Mouse (Mus musculus) cerebral cortex, adult 2 months (tissue): Measurements from ENCODE around the gene Nfkbia.

Experiments
- WGBS: fragments of 180-500 bp; shearing (Covaris S2); methylation state at CpG from one replicate; pipeline ENCODE4 v1.1.7; 2018; 5-methylcytosine and 5-hydroxymethylcytosine counted together

Gene Nfkbia

DNA sequence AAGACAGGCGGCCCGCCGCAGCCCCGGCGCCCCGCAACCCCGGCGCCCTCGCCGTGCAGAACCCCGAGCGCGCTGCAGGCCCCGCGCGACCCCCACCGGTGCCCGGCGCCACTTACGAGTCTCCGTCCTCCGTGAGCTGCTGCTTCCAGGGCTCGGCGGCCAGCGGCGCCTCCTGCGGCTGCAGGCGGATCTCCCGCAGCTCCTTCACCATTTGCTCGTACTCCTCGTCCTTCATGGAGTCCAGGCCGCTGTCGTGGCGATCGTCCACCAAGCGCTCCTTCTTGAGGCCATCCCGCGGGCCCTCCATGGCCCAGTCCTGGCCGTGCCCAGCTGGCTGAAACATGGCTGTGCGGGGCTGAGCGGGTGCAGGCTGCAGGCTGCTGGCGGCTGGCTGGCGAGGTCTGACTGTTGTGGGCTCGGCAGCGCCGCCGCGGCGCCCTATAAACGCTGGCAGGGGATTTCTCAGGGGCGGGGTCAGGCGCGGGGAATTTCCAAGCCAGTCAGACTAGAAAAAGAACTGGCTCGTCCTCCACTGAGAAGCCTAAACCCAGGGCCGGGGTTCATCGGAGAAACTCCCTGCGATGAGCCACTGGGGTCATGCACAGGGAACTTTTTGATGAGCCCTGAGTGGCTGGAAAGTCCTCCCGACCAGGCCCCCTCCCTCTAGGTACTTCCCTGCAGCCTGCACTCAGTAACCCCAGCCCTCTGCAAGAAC is at the start of gene Nfkbia:
Nfkbia (minus strand) TSS at position 464 of the 715 bp plus-strand sequence.
- 1% methylated on average over 50 of the region's 58 CpGs for WGBS

GRCm38 (mm10) chr12:55539157-55539556 is 46.7 kb upstream of the Nfkbia start:
- WGBS, result 67% methylated on average over 8 of the region's 8 CpGs

- WGBS, result 90% methylated on average over 1 of the region's 1 CpGs
These were observed 46.0 kb upstream of the Nfkbia start for GRCm38 (mm10) chr12:55538328-55538971.

DNA sequence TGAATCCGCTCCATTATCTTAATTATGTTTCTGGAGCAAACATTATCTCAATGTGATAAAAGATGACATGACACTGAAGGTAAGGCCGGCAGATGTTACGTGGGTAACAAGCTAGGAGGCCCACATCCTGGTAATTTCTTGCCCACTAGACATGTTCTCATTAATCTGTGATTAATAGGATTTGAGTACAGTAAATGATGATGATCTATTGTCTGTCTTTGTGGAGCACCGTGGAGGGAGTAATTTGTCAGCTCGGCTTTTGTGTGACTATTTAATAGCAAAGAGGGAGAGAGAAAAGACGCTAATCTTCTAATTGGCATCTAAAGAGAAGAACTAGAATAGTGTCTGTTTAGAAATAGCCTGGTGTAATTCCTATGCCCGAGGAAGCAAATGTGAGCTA is 45.3 kb upstream of the Nfkbia start:
- WGBS, result 59% methylated on average over 7 of the region's 7 CpGs

DNA sequence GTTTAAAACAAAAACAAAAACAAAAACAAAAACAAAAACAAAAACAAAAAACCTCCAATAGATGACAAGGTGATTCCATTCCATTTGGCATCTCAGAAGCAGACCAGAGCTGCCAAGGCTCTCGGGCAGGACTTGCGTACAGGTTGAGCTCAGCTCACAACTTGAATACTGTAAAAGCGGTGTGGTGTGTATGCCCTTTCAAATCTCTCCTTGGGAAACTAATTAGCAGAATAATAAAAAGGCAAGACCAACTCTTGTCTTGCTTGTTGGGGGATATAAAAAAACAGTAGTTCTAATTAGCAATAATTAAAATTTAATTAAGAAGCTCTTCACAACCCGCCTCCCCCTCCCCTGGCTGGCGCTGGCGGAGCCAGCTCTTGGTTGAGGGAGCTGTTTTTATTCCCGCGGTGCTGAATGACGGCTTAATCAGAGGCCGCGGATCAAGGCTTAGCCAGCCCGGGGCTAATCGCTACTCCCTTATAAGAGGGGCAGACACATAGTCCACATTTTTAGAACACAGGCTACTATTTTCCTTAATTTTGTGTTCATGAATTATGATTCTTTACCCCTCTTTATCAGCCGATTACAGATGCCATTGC is 44.2 kb upstream of the Nfkbia start:
- WGBS, result 30% methylated on average over 14 of the region's 14 CpGs

GRCm38 (mm10) chr12:55526983-55527752 is 34.7 kb upstream of the Nfkbia start:
- 55% methylated on average over 15 of the region's 15 CpGs for WGBS

GRCm38 (mm10) chr12:55518061-55518738 is 25.8 kb upstream of the Nfkbia start:
- WGBS, result 36% methylated on average over 15 of the region's 15 CpGs

GRCm38 (mm10) chr12:55508817-55509216 is 16.4 kb upstream of the Nfkbia start:
- 92% methylated on average over 5 of the region's 5 CpGs for WGBS

DNA sequence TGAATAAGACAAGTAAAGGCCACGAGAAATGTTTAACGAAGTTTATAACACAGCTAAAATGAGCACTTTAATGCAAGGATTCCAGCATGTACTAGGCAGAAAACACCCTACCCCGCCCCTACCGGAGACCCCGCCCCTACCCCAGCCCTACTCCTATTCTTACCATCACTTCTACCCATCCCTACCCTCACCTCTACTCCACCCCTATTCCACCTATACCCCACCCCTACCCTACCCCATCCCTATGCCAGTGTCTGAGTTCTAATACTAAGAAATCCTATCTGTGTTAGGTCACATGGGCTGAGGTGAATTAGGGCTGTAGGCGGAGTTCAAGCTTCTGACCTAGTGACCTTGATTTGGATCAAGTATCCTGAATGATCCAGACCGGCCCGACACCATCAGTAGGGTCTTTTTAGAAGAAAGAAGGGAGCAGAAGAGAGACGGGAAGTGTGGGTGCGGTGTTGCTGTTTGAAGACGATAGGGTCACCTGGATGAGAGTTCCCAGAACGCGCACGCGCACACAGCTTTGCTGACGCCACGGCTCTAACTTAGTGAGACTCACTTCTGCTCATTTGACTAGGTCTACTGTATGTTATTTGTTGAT is 15.0 kb upstream of the Nfkbia start:
- 92% methylated on average over 17 of the region's 17 CpGs for WGBS

GRCm38 (mm10) chr12:55506029-55506330 is 13.5 kb upstream of the Nfkbia start:
- WGBS, result 3% methylated on average over 6 of the region's 6 CpGs

GRCm38 (mm10) chr12:55505314-55506028 is 13.0 kb upstream of the Nfkbia start:
- 56% methylated on average over 7 of the region's 7 CpGs for WGBS

DNA sequence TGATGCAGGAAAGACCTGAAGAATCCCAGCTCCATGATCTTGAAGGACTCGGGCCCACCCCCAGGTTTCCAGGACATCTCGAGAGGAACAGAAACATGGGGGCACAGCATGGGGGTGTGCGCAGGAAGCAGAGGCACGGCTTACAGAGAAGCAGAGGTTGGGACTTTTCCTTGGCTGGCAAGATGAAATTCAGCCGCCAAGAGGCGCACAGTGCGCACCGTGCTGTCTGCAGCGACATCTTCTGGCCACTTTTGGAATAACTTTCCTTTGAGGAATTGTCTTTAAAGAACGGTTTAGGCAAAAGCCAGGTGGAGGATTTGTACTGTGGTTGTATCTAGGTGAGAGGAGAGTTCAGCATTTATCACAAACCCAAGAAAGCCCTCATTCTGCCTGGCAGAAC is 6.6 kb upstream of the Nfkbia start:
- WGBS, result under 1% methylated on average over 10 of the region's 10 CpGs

GRCm38 (mm10) chr12:55497737-55498136 is 5.3 kb upstream of the Nfkbia start:
- 69% methylated on average over 8 of the region's 8 CpGs for WGBS

DNA sequence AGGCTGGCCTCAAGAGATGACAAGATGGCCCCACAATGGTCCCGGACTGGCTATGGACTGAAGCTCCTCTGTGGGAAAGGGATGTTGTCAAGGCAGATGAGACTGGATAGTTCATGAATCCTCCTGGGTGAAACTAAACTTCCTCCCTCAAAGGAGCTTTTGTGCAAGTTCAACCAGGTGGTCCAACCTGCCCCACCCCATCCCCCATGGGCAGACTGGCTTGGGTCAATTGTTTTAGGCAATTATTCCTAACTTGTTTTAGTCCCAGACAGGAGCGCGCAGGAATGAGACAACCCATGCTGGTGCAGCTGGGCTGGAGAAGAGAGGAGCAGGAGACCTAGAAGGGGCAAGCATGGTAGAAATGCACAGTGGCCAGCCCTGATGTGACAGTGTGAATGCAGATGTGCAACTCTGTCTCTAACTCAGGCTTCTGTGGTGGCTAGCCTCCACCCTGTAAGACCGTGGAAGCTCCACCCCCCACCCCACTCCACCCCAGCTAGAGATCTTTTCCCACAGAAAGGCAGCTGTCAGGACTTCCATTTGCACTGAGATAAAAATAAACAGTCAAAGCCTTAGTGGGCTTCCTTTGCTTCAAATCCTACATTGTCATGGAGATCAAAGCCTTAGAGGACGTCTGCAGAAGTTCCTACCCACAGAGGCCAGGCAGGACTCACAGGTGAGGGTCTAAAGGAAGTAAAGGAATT is 3.6 kb upstream of the Nfkbia start:
- WGBS, result 87% methylated on average over 5 of the region's 5 CpGs

DNA sequence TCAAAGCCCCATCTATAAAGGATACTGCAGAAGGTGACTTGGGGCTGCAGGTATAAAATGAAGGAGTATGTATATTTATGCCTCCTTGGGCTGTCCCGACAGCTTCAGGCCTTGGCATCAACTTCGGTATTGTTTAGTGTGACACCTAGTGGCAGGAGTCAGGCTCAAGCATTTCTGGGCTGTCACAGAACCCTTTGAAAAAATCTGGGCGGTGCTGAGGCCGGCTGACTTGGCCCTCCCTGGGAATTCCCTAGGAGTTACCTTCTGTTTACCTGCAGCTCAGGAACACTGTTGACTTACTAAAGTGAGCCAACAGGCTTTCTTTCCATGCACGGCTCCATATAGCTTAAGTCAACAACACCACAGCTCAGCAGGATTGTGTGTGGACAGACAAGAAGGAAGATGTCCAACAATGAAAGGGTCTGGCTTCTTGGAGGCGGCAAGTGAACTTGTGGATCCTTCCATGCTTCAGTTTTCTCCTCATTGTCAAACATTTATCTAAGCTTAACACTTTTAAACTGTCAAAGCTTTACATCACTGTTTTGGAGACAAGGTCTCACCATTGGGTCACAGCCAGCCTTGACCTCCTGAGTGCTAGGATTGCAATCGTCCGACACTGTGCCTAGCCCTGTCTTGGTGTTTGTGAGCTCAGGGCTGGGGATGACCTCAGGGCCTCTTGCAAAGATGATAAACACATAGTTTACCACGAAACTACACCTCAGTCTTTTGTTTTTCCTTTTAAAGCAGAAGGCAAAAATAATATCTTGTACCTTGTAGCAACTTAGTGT is 2.9 kb upstream of the Nfkbia start:
- WGBS, result 41% methylated on average over 9 of the region's 9 CpGs

DNA sequence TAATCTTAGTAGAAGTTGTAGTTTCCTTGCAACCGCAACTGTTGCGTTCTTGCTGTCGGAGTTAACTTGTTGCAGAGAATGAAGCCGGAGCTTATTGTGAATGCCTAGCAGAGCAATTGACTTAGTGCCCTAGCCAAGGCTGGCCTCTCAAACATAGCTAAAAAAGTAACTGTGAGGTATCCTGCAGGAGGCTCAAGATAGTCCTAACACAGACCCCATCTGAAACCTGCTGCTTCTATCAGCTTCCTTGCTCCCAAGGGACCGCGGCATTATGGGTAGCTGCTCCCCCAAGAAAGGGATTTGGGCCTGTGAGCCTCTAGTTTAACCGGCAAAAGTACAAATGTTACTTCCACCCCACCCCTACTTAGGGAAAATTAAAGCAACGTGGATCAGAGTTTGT is 934 bp upstream of the Nfkbia start:
- 40% methylated on average over 8 of the region's 8 CpGs for WGBS

- 1% methylated on average over 12 of the region's 12 CpGs for WGBS
These were observed 494 bp upstream of the Nfkbia start for GRCm38 (mm10) chr12:55492941-55493340.

- 2% methylated on average over 50 of the region's 57 CpGs for WGBS
These were observed 797 bp downstream of the Nfkbia start for GRCm38 (mm10) chr12:55491516-55492183.
